Mouse (Mus musculus): ENCODE measurements around the gene Lingo2. TPM values are rescaled to one million over a fixed set of nuclear protein-coding genes. Genes with fewer than 3 reads are reported as not detected.

Gene Lingo2
- polyA plus RNA-seq, 1 experiment: 13.1 TPM

DNA sequence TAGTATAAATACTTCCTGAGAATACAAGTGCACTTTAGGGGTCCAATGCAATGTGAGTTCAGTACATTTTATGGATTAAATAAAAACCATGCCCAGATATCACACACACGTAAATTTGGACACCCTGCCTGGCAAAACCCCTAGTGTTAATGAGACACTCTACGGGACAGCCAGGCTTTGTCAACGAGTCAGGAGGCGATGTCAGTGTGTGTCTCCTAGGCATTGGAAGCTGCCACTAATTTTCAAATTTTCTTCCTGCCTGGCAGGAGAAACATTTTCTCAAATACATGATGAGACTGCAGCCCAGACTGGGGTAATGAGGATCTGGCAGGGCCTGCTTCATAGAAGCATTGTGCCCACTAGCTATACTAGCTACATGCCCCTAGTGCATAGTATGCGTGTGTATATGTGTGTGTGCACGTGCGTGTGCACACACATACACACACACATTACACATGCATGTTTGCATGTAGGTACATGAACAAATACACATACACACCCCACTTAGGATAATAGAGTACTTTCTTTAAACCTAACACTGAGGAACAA is 1128.2 kb downstream of the Lingo2 start:
- no peak for TF ChIP-seq CTCF (IDR thresholded peaks at IDR 0.05; ENCODE audit: borderline replicate concordance, extremely low read depth, insufficient read depth, insufficient read length)
- no peak for TF ChIP-seq POLR2A (IDR thresholded peaks at IDR 0.05; ENCODE audit: borderline replicate concordance, extremely low read depth, insufficient read depth, insufficient read length, poor library complexity, severe bottlenecking)
- peak; percentile 85 for DNase-seq (ENCODE audit: low read depth)

DNA sequence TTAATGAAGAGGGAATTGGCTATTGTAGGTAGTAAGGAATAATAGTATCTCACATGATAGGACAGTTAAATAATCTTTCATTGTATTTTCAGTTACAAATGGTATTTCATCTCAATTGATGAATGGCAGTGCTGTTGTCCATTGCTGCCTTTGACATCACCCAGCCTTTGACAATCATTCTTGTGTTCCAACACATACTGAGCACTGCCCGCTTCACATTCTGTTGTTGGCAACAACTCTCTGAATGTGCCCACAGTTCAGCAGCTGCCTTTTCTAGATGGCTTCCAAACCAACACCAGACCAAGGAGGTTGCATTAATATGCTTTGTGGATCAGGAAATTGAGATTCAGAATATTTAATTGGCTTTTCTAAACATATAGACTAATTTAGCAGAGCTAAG is 1130.8 kb downstream of the Lingo2 start:
- DNase-seq (ENCODE audit: low read depth): no peak
- no peak for TF ChIP-seq CTCF (IDR thresholded peaks at IDR 0.05; ENCODE audit: borderline replicate concordance, extremely low read depth, insufficient read depth, insufficient read length)
- no peak for TF ChIP-seq POLR2A (IDR thresholded peaks at IDR 0.05; ENCODE audit: borderline replicate concordance, extremely low read depth, insufficient read depth, insufficient read length, poor library complexity, severe bottlenecking)

DNA sequence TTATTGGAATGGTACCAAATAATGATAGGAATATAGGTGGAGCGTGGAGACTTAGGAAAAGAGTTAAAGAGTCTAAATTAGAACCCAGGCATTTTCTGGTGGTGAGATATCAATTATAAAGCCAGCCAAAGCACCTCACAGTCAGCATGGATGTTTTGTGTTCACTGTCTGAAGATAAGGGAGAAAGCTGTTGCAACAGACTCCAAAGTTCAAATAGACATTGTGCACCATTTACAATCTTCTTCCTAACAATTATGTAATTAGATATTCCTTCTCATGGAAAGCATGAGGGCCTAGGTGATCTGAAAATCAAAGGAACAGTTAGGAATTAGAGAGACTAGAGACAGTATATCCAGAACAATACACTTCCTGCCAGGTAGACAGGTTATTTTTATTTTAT is 1136.8 kb downstream of the Lingo2 start:
- TF ChIP-seq POLR2A (IDR thresholded peaks at IDR 0.05; ENCODE audit: borderline replicate concordance, extremely low read depth, insufficient read depth, insufficient read length, poor library complexity, severe bottlenecking) (no peak), CTCF (IDR thresholded peaks at IDR 0.05; ENCODE audit: borderline replicate concordance, extremely low read depth, insufficient read depth, insufficient read length) (no peak)
- no peak for DNase-seq (ENCODE audit: low read depth)

DNA sequence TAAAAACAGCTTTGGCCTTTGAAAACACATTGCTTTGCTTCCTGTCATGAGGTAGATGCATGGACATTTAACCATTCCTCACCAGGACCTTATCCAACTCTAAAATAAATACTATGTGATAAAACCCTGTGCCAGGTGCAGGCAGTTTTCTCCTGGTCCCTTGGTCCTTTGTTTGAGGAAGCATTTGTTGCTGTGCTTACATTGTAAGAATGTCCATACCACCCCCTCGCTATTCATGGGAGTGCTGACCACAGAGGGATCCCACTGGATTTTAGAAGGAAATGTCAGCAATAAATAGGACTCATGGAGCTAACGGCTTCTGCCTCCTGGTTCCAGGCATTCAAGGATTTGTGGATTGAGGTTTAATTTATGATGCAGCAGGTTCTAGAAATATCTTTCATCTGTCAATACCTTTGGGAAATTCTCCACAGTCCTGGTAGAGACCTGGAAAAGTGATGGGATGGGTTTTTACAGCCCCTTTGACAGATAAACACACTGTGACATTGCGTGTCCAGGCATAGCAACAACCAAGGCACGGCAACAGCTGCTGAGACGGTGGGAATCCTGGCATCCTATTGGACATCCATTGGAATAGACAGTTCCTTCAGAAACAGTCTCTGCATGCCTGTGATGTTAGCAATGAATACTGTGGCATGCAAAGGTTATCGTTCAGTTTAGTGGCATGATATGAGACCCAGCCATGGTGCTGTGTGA is 1143.9 kb downstream of the Lingo2 start:
- peak; percentile 33 for DNase-seq (ENCODE audit: low read depth)

DNA sequence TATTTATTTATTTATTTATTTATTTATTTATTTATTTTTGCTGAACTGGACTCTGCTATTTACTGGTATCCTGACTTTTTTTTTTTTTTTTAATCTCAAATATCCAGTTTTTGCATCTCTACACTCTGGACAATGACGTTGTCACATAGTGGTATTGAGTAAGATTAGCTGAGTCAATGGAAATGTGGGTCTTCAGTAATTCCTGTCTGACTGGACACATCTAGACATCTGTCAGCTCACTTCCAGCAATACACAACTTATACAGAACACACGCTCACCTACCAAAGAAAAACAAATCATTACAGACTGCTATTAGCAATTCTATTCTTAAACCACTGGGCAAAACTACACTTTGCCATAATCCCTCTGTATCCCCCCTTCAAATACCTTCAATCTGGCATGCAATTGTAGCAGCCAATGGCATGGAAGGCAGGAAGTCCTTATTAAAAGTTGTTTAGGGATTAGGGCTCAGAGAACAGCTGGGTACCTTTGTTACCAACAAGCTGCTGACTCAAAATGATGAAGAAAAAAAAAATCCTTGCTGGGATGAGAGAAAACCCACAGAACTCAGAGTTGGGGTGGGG is 1144.6 kb downstream of the Lingo2 start:
- no peak for TF ChIP-seq POLR2A (IDR thresholded peaks at IDR 0.05; ENCODE audit: borderline replicate concordance, extremely low read depth, insufficient read depth, insufficient read length, poor library complexity, severe bottlenecking)
- DNase-seq (ENCODE audit: low read depth): peak; percentile 77

More for the DNA sequence above, 1143.9 kb downstream of the Lingo2 start:
- TF ChIP-seq CTCF (IDR thresholded peaks at IDR 0.05; ENCODE audit: borderline replicate concordance, extremely low read depth, insufficient read depth, insufficient read length) (no peak), POLR2A (IDR thresholded peaks at IDR 0.05; ENCODE audit: borderline replicate concordance, extremely low read depth, insufficient read depth, insufficient read length, poor library complexity, severe bottlenecking) (no peak)

DNA sequence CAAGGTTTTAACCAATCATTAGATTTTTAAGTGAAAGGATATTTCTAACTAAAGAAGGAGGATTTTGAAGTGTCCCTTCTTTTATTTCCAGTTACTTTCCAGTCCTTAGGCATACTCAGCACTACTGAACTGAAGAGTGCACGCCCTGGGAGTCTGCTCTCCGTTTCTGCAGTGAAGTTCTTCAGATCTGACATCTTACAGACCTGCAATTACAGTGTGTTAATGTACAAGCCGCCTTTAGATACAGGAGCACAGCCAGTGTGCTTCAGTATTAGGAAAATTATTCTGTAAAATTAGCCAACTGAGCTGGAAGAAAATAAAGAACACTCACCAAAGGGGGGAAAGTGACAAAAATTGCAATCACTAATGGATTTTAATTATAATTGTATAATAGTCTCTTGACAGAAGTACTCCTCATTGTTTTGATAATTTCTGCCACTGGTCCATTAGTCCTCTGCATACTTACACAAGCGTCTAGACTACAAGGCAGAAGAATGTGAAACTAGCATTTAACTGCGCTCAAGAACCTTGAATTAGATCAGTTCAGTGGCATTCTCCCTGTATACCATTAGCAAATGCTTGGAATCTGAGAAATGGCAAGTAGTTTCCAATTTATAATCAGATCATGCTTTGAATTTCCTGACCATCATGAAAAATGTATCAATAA is 1167.2 kb downstream of the Lingo2 start:
- TF ChIP-seq CTCF (IDR thresholded peaks at IDR 0.05; ENCODE audit: borderline replicate concordance, extremely low read depth, insufficient read depth, insufficient read length) (no peak), POLR2A (IDR thresholded peaks at IDR 0.05; ENCODE audit: borderline replicate concordance, extremely low read depth, insufficient read depth, insufficient read length, poor library complexity, severe bottlenecking) (no peak)
- peak; percentile 59 for DNase-seq (ENCODE audit: low read depth)

DNA sequence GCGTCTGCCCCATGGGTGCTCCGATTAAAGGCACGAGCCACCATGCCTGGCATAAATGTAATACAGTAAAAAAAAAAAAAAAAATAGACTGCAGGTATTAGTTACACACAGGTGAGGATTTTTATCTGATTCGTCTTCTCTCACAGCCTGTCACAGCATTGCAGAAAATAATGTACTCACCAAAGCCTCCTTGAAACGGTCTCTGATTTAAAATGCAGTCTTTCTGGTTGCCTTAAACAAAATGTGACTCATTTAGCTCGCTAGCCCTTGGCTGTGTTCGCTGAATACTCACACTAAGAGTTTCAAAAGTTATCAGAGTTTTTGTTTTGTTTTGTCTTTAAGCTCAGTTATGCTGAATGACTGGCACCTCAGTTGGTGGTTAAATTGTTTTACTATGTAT is 1180.7 kb downstream of the Lingo2 start:
- no peak for DNase-seq (ENCODE audit: low read depth)
- TF ChIP-seq CTCF (IDR thresholded peaks at IDR 0.05; ENCODE audit: borderline replicate concordance, extremely low read depth, insufficient read depth, insufficient read length): no peak
- TF ChIP-seq POLR2A (IDR thresholded peaks at IDR 0.05; ENCODE audit: borderline replicate concordance, extremely low read depth, insufficient read depth, insufficient read length, poor library complexity, severe bottlenecking): no peak

DNA sequence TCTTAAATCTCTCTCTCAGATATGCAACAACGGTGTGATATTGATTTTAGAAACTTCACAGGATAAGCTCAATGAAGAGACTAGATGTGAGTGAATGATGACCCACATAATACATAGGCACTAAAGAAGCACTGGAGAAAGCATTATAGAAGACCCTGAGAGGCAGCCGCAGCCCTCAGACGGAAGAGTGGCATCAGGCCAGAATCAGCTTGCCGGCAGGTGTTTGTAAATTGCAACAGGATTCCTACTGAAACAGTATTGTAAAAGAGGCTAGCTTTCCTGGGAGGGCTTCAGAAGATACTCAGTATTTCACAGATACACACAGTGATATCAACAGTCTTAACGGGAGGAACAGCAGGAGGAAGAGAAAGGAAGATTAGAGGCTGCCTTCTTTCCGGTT is 1184.6 kb downstream of the Lingo2 start:
- TF ChIP-seq CTCF (IDR thresholded peaks at IDR 0.05; ENCODE audit: borderline replicate concordance, extremely low read depth, insufficient read depth, insufficient read length): no peak
- peak; percentile 53 for DNase-seq (ENCODE audit: low read depth)

DNA sequence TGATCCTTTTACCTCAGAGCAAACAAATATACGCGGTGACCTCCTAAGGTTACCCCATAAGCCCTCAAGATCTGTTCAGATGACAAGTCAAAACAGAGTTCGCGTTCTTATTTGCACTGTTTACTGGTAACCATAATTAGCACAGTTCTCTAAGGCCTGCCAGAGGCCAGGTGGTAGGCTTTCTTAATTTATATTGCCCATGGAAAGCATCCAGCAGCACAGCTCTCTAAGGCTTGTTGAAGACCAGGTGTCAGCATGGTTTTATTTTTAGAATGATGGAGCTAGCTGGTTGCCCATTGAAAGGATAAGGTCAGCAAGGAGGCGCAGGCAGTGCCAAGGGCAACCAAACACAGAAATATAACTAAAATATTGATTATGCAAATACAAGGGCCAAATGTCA is 1190.4 kb downstream of the Lingo2 start:
- TF ChIP-seq CTCF (IDR thresholded peaks at IDR 0.05; ENCODE audit: borderline replicate concordance, extremely low read depth, insufficient read depth, insufficient read length) (no peak), POLR2A (IDR thresholded peaks at IDR 0.05; ENCODE audit: borderline replicate concordance, extremely low read depth, insufficient read depth, insufficient read length, poor library complexity, severe bottlenecking) (no peak)
- DNase-seq (ENCODE audit: low read depth): no peak

DNA sequence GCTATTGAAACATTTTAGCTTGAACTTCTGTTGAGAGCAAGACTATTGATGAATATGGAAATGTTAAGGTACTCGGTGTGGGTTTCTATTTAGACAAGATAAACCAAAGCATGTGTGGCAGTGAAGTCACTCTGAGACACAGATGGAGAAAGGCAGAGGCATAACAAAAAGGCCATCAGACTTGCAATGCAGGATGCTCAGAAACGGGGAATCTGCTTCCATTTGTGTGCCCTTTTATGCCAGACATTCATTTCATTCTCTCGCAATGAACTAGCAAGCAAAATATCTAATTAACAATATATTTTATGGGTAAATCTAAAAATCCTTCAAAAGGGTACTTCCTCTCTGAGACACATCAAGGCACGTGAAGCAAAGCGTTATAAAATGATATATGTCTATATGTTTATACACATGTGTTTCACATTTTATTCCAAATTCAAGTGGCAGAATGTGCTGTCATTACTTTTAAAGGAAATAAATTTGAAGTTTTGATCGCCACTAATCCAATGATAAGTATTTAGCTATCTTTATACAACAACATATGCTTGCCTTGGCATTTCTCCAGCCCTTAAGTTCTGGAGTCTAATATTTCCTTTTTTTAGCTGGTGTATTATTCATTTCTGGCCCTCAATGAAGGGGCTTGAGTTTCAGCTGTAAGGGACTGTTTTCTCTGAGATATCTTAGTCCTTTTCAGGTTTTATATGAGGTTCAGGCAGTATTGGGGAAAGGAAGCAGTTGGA is 1199.3 kb downstream of the Lingo2 start:
- DNase-seq (ENCODE audit: low read depth): peak; percentile 61
- TF ChIP-seq POLR2A (IDR thresholded peaks at IDR 0.05; ENCODE audit: borderline replicate concordance, extremely low read depth, insufficient read depth, insufficient read length, poor library complexity, severe bottlenecking): no peak
- TF ChIP-seq CTCF (IDR thresholded peaks at IDR 0.05; ENCODE audit: borderline replicate concordance, extremely low read depth, insufficient read depth, insufficient read length): no peak

DNA sequence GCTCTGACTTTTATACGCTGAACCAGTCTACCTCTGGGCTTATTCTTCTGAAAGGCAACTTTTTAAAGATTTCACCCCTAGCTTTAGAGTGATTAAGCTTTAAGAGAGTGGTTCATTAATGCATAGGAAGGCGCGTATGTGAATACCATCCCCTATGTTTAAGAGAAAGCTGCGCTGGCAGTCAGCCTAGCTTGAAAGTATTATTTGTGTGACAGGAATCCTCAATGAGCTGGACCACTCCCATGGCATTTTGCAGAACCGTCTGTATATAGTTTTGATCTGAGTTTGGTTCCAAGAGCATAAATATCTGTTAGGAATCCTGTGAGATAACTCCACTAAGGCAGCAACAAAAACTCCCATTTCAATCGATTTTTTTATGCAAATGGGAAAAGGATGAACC is 1204.9 kb downstream of the Lingo2 start:
- DNase-seq (ENCODE audit: low read depth): peak; percentile 82
- no peak for TF ChIP-seq POLR2A (IDR thresholded peaks at IDR 0.05; ENCODE audit: borderline replicate concordance, extremely low read depth, insufficient read depth, insufficient read length, poor library complexity, severe bottlenecking)
- TF ChIP-seq CTCF (IDR thresholded peaks at IDR 0.05; ENCODE audit: borderline replicate concordance, extremely low read depth, insufficient read depth, insufficient read length): no peak
